Mouse (Mus musculus) myocyte (in vitro differentiated cells): ENCODE results near the gene Lat.

Source experiments
- MAX ChIP-seq: IDR thresholded peaks from one replicate; pipeline ENCODE4 v1.6.1; 2011; ENCODE audit warnings: low read depth, mild to moderate bottlenecking, control low read depth
- POLR2A ChIP-seq: IDR thresholded peaks from one replicate; pipeline ENCODE4 v1.6.1; 2011; ENCODE audit warnings: low read depth, mild to moderate bottlenecking, control low read depth, moderate library complexity; ENCODE audit not compliant: insufficient read length
- TCF12 ChIP-seq: IDR thresholded peaks from one replicate; pipeline ENCODE4 v1.6.1; 2011; ENCODE audit warnings: mild to moderate bottlenecking, control low read depth; ENCODE audit not compliant: poor library complexity, insufficient read depth, severe bottlenecking
- TCF3 ChIP-seq: IDR thresholded peaks from one replicate; pipeline ENCODE4 v1.6.1; 2011; ENCODE audit warnings: low read depth, control low read depth; ENCODE audit not compliant: insufficient read length

DNA sequence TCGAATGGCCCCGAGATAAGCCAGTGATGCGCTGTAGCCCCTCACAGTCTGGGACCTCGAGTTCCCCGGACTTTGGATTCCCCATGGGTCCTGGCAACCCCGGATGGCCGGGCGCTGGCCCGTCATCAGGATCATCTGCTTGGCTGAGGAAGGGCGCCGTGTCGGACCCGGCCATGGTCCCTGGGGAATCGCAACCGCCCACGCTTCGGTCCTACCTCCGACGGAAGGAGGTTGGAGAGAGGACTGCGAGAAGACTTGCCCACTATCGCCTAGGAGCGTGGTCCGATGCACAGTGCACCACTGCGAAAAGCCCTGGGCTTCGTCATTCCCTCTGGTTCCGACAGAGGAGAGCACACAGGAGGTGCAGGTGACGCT, 7.5 kb upstream of the Lat start:
- no peak for TF ChIP-seq TCF12
- no peak for TF ChIP-seq POLR2A
- no peak for TF ChIP-seq MAX
- TF ChIP-seq TCF3, result no peak
